Mouse (Mus musculus) large intestine, adult 2 months (tissue): ENCODE measurements around the gene Spout1. TPM values are rescaled to one million over a fixed set of nuclear protein-coding genes. Genes with fewer than 3 reads are reported as not detected.
"Not testable (repeated sequence)": the region's sequence is repeated elsewhere in the genome, so short reads cannot be mapped to it uniquely, and the experiment has no call there.

Experiments used
- DNase-seq: peaks from one replicate; pipeline ENCODE4 v3.0.0-alpha.2; 2012; ENCODE audit warnings: low read depth, low spot score
- WGBS: fragments of 180-500 bp; shearing (Covaris S2); methylation state at CpG from one replicate; pipeline ENCODE4 v1.1.7; 2018; 5-methylcytosine and 5-hydroxymethylcytosine counted together
- polyA plus RNA-seq: library from polyadenylated mRNA; depleted of rRNA; stranded (reverse); fragments of >200 nt; gene quantifications from 2 replicates; pipeline ENCODE4 v1.2.3, GENCODE M21; 2012; rRNA removed

The Spout1 gene
- polyA plus RNA-seq, 1 experiment: 25.4 TPM

DNA sequence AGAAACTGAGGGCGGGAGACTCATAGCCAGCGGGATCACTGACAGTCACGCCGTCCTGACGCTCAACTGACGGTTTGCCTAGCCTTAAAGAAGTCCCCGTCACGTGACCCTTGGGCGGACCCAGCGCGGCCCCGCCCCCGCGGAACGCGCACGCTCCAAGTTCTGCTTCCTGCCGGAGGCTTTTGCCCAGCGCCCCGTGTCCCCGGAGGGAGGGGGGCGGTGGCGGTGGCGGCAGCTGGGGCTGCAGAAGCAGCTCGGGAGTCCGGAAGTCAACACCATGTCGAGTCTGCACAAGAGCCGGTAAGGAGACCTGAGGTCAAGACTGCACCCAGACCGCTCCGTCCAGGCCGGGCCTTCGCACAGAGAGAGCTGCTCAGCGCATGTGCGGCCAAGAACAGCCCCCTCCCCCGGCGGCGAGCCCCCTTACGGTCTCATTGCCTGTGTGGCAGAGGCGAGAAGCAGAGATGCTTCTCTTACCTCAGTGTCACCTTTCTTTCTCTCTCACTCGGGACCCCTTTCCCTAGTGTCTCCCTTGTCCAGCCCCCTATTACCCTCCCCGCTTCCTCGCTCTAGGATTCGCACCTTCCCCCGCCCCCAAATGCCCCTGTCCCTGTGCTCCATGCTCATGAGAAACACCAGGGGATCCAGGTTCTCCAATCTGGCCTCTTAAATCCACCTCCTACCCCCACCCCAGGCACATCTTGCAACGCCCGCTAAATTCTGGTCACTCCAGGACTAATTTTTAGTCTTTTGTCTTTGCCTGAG is 44.5 kb downstream of the Spout1 start, which contains the start of gene Tbc1d13:
Gene Tbc1d13 (plus strand): TSS at position 134 of the 765 bp plus-strand sequence.
- peak; percentile 77 for DNase-seq
- under 1% methylated on average over 46 of the region's 46 CpGs for WGBS

DNA sequence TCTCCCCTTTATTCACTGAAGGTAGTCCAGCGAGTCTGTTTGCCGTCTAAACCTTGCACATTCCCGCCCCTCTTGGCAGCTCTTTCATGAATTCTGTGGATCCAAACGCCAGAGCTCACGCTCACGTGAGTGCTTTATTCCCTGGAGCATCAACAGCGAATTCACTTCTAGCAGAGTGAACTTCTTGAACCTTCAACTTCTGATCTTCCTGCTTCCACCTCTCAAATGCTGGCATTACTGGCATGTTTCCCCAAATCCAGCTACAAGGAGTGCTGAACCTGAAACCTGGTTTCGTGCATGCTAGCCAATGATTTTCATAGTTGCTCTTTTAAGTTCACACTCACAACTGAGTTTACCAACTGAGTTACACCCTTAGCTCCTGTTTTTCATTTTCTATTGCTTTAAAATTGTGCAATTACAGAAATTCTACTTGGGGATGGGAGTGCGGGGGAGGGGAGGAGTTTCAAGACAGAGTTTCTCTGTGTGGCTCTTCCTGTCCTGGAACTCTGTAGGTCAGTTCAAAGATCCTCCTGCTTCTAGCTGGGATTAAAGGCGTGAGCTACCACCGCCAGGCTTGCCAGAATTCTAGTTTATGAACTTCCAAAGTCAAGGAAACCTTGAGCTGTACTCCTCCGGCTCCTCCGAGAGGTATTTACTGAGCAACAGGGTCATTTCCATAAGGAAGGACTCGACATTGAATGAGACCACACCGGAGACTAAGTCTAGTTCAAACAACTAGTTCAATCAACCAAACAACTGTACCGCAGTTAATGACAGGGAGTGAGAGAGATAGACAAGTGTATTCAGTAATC is 45.3 kb downstream of the Spout1 start:
- 3% methylated on average over 16 of the region's 16 CpGs for WGBS
- no peak for DNase-seq

- WGBS: 49% methylated on average over 5 of the region's 5 CpGs
- not testable (repeated sequence) for DNase-seq
Observed at GRCm38 (mm10) chr2:30131240-30131639, 47.0 kb downstream of the Spout1 start.

DNA sequence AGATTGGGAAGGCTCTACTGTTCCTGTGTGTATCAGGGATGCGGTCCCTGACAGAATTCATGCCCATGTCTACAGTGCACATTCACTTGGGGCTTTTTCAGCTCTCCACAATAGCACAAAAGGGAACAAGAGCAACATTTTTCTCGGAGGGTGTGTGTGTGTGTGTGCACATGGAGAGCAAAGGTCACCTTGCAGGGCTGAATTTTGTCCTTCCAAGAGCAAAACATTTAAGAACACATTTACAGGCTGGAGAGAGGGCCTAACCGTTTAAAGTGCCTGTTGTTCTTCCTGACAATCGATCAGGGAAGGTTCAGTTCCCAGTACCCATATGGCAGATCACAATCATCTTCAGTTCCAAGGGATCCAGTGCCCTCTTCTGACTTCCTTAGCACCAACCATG is 48.1 kb downstream of the Spout1 start:
- 43% methylated on average over 4 of the region's 4 CpGs for WGBS

DNA sequence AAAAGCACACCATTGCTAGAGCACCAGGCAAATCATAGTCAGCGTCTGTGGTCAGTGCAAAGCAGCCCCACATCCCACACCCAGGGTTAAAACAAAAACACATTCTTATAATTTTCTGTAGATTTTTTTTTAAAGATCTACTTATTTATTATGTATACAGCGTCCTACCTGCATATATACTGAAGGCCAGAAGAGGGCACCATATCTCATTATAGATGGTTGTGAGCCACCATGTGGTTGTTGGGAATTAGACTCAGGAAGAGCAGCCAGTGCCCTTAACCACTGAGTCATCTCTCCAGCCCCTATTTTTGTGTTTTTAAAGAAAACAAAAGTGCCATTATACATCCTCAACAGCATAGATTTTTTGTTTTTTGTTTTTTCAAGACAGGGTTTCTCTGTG is 49.5 kb downstream of the Spout1 start:
- DNase-seq: no peak
- 26% methylated on average over 2 of the region's 2 CpGs for WGBS

More for the DNA sequence above, 48.1 kb downstream of the Spout1 start:
- no peak for DNase-seq

GRCm38 (mm10) chr2:30124472-30125274 is 53.6 kb downstream of the Spout1 start, which contains the start of gene Zer1:
Gene Zer1, minus strand, starts transcription at chr2:30124585.
- DNase-seq: peak; percentile 90
- 8% methylated on average over 31 of the region's 31 CpGs for WGBS

- DNase-seq: no peak
- WGBS: 2% methylated on average over 41 of the region's 44 CpGs
Observed at GRCm38 (mm10) chr2:30123729-30124471, 54.4 kb downstream of the Spout1 start.

Other genes starting within 250 kb of the Spout1 start
- gene Gle1, start 243.0 kb downstream of the Spout1 start, polyA plus RNA-seq: 13.2 and 16.9 TPM in 2 replicates
- gene Sptan1, start 212.9 kb downstream of the Spout1 start, polyA plus RNA-seq: 155 and 204 TPM in 2 replicates
- 10.9 and 11.2 TPM in 2 replicates for gene Wdr34, start 129.6 kb downstream of the Spout1 start, polyA plus RNA-seq
- 39.5 and 42.1 TPM in 2 replicates for gene Set, start 121.1 kb downstream of the Spout1 start, polyA plus RNA-seq
- 9.2 and 13.2 TPM in 2 replicates for gene Pkn3, start 100.8 kb downstream of the Spout1 start, polyA plus RNA-seq
- gene Zdhhc12, start 84.8 kb downstream of the Spout1 start, polyA plus RNA-seq: 93.5 and 106 TPM in 2 replicates
- 22.8 and 34.4 TPM in 2 replicates for gene Zer1, start 53.9 kb downstream of the Spout1 start, polyA plus RNA-seq
- 69.9 and 88.8 TPM in 2 replicates for gene Tbc1d13, start 44.7 kb downstream of the Spout1 start, polyA plus RNA-seq
- 33.5 and 42.0 TPM in 2 replicates for gene Endog, start 7.0 kb downstream of the Spout1 start, polyA plus RNA-seq
- gene Kyat1, start 27.4 kb upstream of the Spout1 start, polyA plus RNA-seq: 19.6 and 53.2 TPM in 2 replicates
- gene Lrrc8a, start 59.3 kb upstream of the Spout1 start, polyA plus RNA-seq: 19.3 and 25.5 TPM in 2 replicates
- 0.17 and 3.9 TPM in 2 replicates for gene Gm28035, start 62.1 kb upstream of the Spout1 start, polyA plus RNA-seq
- 8.0 and 9.5 TPM in 2 replicates for gene Phyhd1, start 87.7 kb upstream of the Spout1 start, polyA plus RNA-seq
- gene Gm28038, start 102.6 kb upstream of the Spout1 start, polyA plus RNA-seq: not detected in 2 replicates
- gene Dolk, start 107.9 kb upstream of the Spout1 start, polyA plus RNA-seq: 16.9 and 21.0 TPM in 2 replicates
- gene Nup188, start 107.9 kb upstream of the Spout1 start, polyA plus RNA-seq: 21.9 and 25.8 TPM in 2 replicates
- gene Sh3glb2, start 180.9 kb upstream of the Spout1 start, polyA plus RNA-seq: 108 and 138 TPM in 2 replicates
- gene Miga2, start 185.8 kb upstream of the Spout1 start, polyA plus RNA-seq: 27.7 and 46.6 TPM in 2 replicates
- gene Dolpp1, start 213.8 kb upstream of the Spout1 start, polyA plus RNA-seq: 129 and 145 TPM in 2 replicates
- gene Crat, start 237.4 kb upstream of the Spout1 start, polyA plus RNA-seq: 45.4 and 98.7 TPM in 2 replicates
- gene Ptpa, start 237.6 kb upstream of the Spout1 start, polyA plus RNA-seq: 113 and 116 TPM in 2 replicates